Mouse (Mus musculus) brown adipose tissue, adult 24 weeks (tissue): Measurements from ENCODE around the gene Akap6. TPM values are rescaled to one million over a fixed set of nuclear protein-coding genes. Genes with fewer than 3 reads are reported as not detected.

ENCODE experiments used
- H3K27ac ChIP-seq: fragments of 200-500 bp; replicated peaks from 2 replicates; pipeline ENCODE4 v1.5.1; 2012; ENCODE audit warnings: low read depth, mild to moderate bottlenecking, low read length
- H3K4me1 ChIP-seq: fragments of 200-500 bp; 2 replicates; pipeline ENCODE4 v1.6.1; 2012; ENCODE audit warnings: low read length, mixed read lengths; ENCODE audit not compliant: control insufficient read depth, insufficient read depth, insufficient read length
- H3K4me3 ChIP-seq: fragments of 200-500 bp; 2 replicates; pipeline ENCODE4 v1.5.1; 2012; ENCODE audit warnings: low read depth, mild to moderate bottlenecking, low read length, moderate library complexity; ENCODE audit not compliant: insufficient read depth
- polyA plus RNA-seq: library from polyadenylated mRNA; stranded (reverse); fragments of >200 nt; gene quantifications from 2 replicates; pipeline ENCODE4 v1.2.4, GENCODE M21; 2012; ENCODE audit not compliant: missing spikeins, insufficient read depth, insufficient read length

Akap6 gene
- polyA plus RNA-seq, 1 experiment, result 0.48 TPM

DNA sequence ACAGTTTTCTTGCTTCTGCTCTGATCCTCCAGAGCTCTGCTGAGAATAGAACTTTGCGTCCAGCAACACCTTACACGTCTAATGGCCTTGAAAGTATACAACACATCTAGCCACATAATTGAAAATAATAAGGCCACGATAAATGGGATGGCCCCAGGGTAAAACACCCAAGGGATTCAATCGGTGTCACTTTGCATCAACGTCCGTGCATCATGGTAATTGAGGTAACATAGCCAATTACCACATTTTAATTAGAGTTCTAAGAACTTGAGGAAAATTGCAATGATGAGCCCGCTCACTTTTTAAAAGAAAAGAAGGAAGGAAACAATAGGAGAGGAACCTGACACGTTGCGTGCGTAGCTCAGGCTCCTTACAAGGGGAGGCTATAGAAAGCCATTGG is 413.1 kb downstream of the Akap6 start:
- no peaks in the 10 kb centered on the region for H3K4me1 ChIP-seq
- H3K4me3 ChIP-seq, result no peak overlapping the region
- no peak overlapping the region for H3K27ac ChIP-seq

DNA sequence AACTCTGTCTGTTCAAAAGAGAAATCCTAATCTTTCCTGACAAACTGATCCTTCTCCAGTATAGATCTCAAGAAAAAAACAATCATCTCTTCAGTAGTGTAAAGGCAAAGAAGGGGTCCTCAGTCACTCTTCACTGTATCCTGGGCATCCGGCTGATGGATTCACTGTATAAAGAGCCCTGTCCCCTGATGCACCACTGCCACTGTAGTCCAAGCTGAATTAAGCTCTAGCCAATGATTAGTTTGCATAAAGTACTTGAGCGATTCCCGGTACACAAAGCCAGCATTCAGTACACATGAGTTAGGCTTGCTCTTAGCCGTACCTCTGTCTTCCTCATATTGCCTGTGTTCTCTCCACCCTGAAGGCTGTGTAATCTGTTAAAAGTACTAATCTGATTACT is 420.2 kb downstream of the Akap6 start:
- H3K27ac ChIP-seq, result no peak overlapping the region
- no peaks in the 10 kb centered on the region for H3K4me1 ChIP-seq
- no peak overlapping the region for H3K4me3 ChIP-seq

DNA sequence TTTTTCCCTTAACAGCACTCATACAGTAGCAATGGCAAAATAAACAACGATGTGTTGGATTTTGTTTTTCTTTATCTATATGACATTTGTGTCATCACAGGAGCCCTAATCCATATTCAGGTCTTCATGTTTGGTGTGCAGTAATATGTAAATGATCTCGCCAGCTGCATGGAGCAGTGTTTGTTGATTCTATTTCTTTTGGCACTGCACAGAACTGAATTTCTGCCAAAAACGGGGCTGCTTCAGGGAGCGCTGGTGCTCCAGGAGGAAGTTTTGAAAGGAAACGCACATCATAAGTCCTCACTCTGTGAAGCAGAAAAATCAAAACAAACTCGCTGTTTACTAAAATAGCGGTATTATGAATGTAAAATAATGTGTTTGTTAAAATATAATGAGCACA is 424.9 kb downstream of the Akap6 start:
- Histone ChIP-seq H3K4me3 (peak overlapping the region; percentile 8; the same call in 1 of the 2 replicates), H3K4me1 (no peaks in the 10 kb centered on the region), H3K27ac (no peak overlapping the region)

- Histone ChIP-seq H3K4me1 (no peaks in the 10 kb centered on the region), H3K27ac (no peak overlapping the region), H3K4me3 (no peak overlapping the region)
These were observed 425.5 kb downstream of the Akap6 start for GRCm38 (mm10) chr12:53124696-53125095.

DNA sequence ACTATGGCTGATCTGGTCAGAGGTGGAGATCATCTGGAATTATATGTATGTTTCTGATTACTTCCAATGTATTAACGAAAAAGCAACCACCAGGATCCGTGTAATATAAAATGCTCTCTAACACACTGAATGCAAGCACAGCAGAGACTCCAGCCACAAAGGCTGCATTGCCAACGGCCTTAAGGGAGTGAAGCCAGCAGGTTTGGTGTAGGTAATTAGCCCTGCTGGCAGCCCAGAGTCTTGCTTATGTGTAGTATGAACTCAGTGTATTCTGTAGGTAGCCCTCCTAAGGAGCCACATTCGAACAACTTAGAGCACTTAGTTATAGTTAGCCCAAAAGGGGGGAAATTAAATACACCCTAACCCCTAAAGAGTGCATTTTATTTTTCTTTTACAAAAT is 426.1 kb downstream of the Akap6 start:
- Histone ChIP-seq H3K4me3 (no peak overlapping the region), H3K4me1 (no peaks in the 10 kb centered on the region), H3K27ac (no peak overlapping the region)

GRCm38 (mm10) chr12:53134196-53134595 is 435.0 kb downstream of the Akap6 start:
- Histone ChIP-seq H3K4me3 (no peak overlapping the region), H3K4me1 (no peaks in the 10 kb centered on the region), H3K27ac (no peak overlapping the region)

GRCm38 (mm10) chr12:53137331-53137730 is 438.1 kb downstream of the Akap6 start:
- Histone ChIP-seq H3K4me1 (no peaks in the 10 kb centered on the region), H3K27ac (no peak overlapping the region), H3K4me3 (no peak overlapping the region)

- no peaks in the 10 kb centered on the region for H3K4me1 ChIP-seq
- H3K4me3 ChIP-seq, result no peak overlapping the region
- H3K27ac ChIP-seq, result no peak overlapping the region
These were observed 445.0 kb downstream of the Akap6 start for GRCm38 (mm10) chr12:53144122-53144695.

GRCm38 (mm10) chr12:53144760-53145159 is 445.6 kb downstream of the Akap6 start:
- no peak overlapping the region for H3K27ac ChIP-seq
- H3K4me1 ChIP-seq, result no peaks in the 10 kb centered on the region
- H3K4me3 ChIP-seq, result no peak overlapping the region

DNA sequence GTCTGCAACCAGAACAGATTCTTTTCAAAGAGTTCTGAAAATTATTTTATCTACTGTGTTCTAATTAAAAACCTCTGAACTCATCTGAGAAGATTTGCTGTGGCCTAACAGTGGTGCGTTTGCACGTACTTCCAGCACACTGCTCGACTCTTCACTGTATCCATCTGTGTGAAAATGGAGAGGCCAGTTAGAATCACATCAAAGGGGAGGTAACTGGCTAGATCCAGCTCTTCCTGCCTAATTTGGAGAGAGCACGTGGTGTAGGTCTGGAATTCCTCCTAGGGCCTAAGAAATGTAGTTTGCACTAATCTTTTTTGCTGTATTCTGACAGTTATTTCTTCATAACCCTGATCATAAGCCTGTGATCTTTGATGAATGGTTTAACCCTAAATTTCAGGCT is 446.3 kb downstream of the Akap6 start:
- no peak overlapping the region for H3K4me3 ChIP-seq
- H3K27ac ChIP-seq, result no peak overlapping the region
- H3K4me1 ChIP-seq, result no peaks in the 10 kb centered on the region

- no peak overlapping the region for H3K27ac ChIP-seq
- no peaks in the 10 kb centered on the region for H3K4me1 ChIP-seq
- H3K4me3 ChIP-seq, result no peak overlapping the region
These were observed 447.4 kb downstream of the Akap6 start for GRCm38 (mm10) chr12:53146460-53147050.

GRCm38 (mm10) chr12:53147696-53148095 is 448.5 kb downstream of the Akap6 start:
- no peaks in the 10 kb centered on the region for H3K4me1 ChIP-seq
- H3K4me3 ChIP-seq, result no peak overlapping the region
- H3K27ac ChIP-seq, result no peak overlapping the region

DNA sequence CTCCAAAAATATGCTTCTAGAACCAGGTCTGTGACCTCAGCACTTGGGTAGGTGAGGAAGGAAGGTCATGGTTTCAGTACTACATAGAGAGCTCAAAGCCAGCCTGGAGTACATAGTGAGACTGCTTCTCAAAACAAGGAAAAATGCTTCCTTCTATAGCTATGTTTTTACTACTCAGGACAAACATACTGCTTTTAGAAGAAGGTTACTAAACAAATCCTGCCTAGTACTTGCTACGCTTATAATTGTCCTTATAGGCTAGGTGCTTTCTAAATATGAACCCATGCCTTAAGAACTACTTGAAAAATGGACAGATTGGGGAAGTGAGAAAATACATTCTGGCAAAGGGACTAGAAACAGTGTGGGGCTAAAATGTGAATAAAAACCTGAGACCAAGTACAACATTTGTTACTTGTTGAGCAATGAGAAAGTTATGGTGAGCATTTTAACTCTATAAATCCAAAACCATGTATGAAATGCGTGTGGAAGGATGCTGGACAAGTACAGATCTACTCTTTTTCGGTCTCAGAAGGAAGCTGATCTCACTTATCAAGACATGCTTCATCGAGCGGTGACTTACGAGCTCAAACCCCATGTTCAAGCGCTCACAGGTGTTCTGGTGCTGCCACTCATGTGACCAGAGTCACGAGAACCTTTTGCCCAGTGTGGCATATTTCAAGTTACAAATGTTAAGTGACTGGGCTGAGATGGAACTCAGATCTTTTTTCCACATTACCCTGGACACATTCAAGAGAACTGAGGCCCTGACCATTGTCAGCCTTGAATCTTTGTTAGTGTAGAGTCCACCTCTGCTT is 469.2 kb downstream of the Akap6 start:
- Histone ChIP-seq H3K4me3 (no peak overlapping the region), H3K4me1 (no peaks in the 10 kb centered on the region), H3K27ac (no peak overlapping the region)

DNA sequence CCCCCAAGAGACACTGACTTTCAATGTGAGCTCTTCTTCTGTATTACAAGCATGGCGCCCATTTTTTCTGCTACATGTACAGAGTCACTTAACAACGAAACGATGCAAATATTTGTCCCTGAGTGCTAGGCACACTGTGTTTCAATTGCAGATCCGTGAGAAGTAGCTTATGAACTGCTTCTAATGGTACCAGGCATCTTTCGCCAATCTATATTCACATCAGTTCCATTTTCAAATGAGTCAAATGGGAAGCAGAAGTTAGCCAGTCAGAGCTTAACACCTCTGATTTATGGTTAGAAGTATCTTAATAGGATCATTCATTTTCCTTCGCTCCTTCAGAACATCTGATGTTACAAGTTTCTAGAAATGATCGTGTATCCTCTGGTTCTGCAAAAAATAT is 492.3 kb downstream of the Akap6 start:
- H3K27ac ChIP-seq, result no peak overlapping the region
- H3K4me1 ChIP-seq, result no peaks in the 10 kb centered on the region

GRCm38 (mm10) chr12:53193664-53194063 is 494.5 kb downstream of the Akap6 start:
- H3K4me3 ChIP-seq, result no peak overlapping the region
- no peak overlapping the region for H3K27ac ChIP-seq
- H3K4me1 ChIP-seq, result no peaks in the 10 kb centered on the region

More for the DNA sequence above, 492.3 kb downstream of the Akap6 start:
- H3K4me3 ChIP-seq, result no peak overlapping the region
